Mouse (Mus musculus) heart, embryonic 16.5 days (tissue): ENCODE results near the gene Htt. TPM values are rescaled to one million over a fixed set of nuclear protein-coding genes. Genes with fewer than 3 reads are reported as not detected.

Source experiments
- ATAC-seq: fragments of 200-750 bp; cut with Nextera tagmentation; replicated peaks from 2 replicates; pipeline ENCODE4 v1.8.0; 2017; ENCODE audit warnings: moderate number of reproducible peaks; ENCODE audit not compliant: insufficient read depth, low FRiP score; ENCODE audit errors: extremely low read depth
- H3K27ac ChIP-seq: fragments of 300-500 bp; sonication (generic); 2 replicates; pipeline ENCODE4 v1.5.1; 2014; ENCODE audit warnings: mild to moderate bottlenecking, low read length, control low read depth, moderate library complexity
- H3K27me3 ChIP-seq: fragments of 300-500 bp; sonication (generic); 2 replicates; pipeline ENCODE4 v1.6.1; 2014; ENCODE audit warnings: low read length, mixed read lengths; ENCODE audit not compliant: control insufficient read depth, insufficient read depth
- H3K36me3 ChIP-seq: fragments of 300-500 bp; sonication (generic); 2 replicates; pipeline ENCODE4 v1.6.1; 2014; ENCODE audit not compliant: control insufficient read depth, insufficient read depth
- H3K4me1 ChIP-seq: fragments of 300-500 bp; sonication (generic); 2 replicates; pipeline ENCODE4 v1.6.1; 2014; ENCODE audit warnings: low read length, mixed read lengths; ENCODE audit not compliant: control insufficient read depth, insufficient read depth
- H3K4me2 ChIP-seq: fragments of 300-500 bp; sonication (generic); 2 replicates; pipeline ENCODE4 v1.6.1; 2014; ENCODE audit warnings: low read depth, mild to moderate bottlenecking, control low read depth, low read length
- H3K4me3 ChIP-seq: fragments of 300-500 bp; sonication (generic); 2 replicates; pipeline ENCODE4 v1.5.1; 2014; ENCODE audit warnings: mild to moderate bottlenecking, control low read depth, low read length
- H3K9ac ChIP-seq: fragments of 300-500 bp; sonication (generic); 2 replicates; pipeline ENCODE4 v1.6.1; 2014; ENCODE audit warnings: low read length, control low read depth
- H3K9me3 ChIP-seq: fragments of 300-500 bp; sonication (generic); replicated peaks from 2 replicates; pipeline ENCODE4 v1.6.1; 2016; ENCODE audit warnings: low read length; ENCODE audit not compliant: control insufficient read depth
- WGBS: fragments of 180-500 bp; shearing (Covaris S2); extraction: QIAGEN DNeasy Blood & Tissue Kit; methylation state at CpG from one replicate; pipeline ENCODE4 v1.1.7; 2014; 5-methylcytosine and 5-hydroxymethylcytosine counted together
- microRNA counts: library from miRNA; unstranded; fragments of <30 nt; microRNA quantifications from one replicate; lab custom pipeline; 2016
- microRNA-seq: library from miRNA; unstranded; fragments of <30 nt; microRNA quantifications from one replicate; pipeline ENCODE4, GENCODE M21; 2017
- polyA plus RNA-seq: library from polyadenylated mRNA; unstranded; fragments of >200 nt; fragmentation: Nextera tagmentation; extraction: Ambion mirVana; gene quantifications from 2 replicates; pipeline ENCODE4 v1.2.1, GENCODE M21; 2015

The Htt gene
- polyA plus RNA-seq, 1 experiment from 2014 or later: 7.8 TPM

DNA sequence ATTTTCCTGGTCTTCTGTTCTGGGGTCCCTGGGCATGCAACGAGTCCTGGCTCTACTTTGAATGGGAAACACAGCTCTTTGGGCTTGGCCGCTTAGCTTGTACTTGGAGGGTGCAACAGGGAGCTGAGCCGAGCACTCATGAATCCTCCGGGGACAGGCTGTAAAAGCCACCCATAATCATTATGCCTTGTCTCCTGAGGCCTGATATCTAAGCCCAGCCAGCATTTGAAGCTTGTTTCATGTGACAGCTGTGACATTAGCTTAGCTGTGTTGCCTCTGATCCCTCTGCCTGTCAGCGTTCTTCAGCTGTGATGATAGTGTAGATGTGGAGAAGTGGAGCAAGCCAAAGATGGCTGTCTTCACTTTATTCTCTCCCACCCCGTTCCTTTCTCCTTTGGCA is 193.0 kb downstream of the Htt start:
- Histone ChIP-seq H3K27ac (peak overlapping the region; percentile 68), H3K4me3 (no peak overlapping the region), H3K4me2 (no peak overlapping the region; the same call in 1 of the 2 replicates), H3K9me3 (peaks cover 4% of the 10 kb centered on the region; the same call in 1 of the 2 replicates), H3K27me3 (no peaks in the 10 kb centered on the region), H3K36me3 (peaks cover 5% of the 10 kb centered on the region; the same call in 1 of the 2 replicates), H3K9ac (no peak overlapping the region), H3K4me1 (peaks cover 53% of the 10 kb centered on the region)
- ATAC-seq: peak; percentile 32; the same call in 1 of the 2 replicates
- 38% methylated on average over 6 of the region's 6 CpGs for WGBS

DNA sequence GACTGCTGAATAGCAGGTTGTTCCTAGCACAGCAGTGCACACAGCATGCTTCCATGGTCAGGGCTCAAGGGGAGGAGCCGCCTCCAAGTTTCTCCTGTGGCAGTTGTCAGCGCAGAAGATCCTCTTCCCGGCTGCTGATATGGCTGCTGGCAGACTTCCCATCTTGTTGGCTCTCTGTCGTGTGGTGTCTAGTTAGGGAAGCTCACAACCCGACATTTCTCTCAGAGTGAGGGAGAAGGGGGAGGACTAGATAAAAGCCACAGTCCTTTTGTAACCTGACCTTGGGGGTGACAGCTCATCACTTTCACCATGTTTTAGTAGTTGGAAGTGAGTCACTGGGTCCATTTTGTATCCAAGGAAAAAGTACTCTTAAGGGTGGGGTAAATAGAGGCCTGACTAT is 194.1 kb downstream of the Htt start:
- ATAC-seq: peak; percentile 49
- H3K9ac ChIP-seq: no peak overlapping the region
- H3K36me3 ChIP-seq: peaks cover 5% of the 10 kb centered on the region; the same call in 1 of the 2 replicates
- peaks cover 4% of the 10 kb centered on the region; the same call in 1 of the 2 replicates for H3K9me3 ChIP-seq
- peak overlapping the region; percentile 9; the same call in 1 of the 2 replicates for H3K4me2 ChIP-seq
- peaks cover 52% of the 10 kb centered on the region for H3K4me1 ChIP-seq
- WGBS: 13% methylated on average over 5 of the region's 5 CpGs
- peak overlapping the region; percentile 69 for H3K27ac ChIP-seq
- no peak overlapping the region for H3K4me3 ChIP-seq
- H3K27me3 ChIP-seq: no peaks in the 10 kb centered on the region

DNA sequence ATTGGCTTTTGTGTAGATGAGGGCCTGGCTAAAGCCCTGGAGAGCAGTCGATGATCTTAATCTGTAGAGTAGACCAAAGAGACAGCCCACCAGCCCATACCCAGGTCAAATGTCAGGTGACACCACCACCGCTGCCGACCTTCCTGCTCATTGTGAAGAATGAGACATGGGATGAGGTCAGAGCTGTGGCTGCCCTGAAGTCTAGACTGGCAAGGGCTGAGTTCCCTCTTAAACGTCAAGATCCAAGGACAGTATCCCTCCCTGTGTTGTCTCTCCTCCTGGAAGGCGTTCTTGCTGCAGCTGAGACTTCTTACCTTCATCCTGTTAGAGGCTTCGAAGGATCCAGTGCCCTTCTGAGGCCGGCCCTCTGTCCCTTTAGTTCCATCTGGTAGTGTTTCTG is 194.6 kb downstream of the Htt start:
- Histone ChIP-seq H3K9me3 (peaks cover 4% of the 10 kb centered on the region; the same call in 1 of the 2 replicates), H3K27me3 (no peaks in the 10 kb centered on the region), H3K27ac (peak overlapping the region; percentile 69), H3K36me3 (peaks cover 5% of the 10 kb centered on the region; the same call in 1 of the 2 replicates), H3K4me2 (no peak overlapping the region), H3K4me1 (peaks cover 48% of the 10 kb centered on the region), H3K9ac (no peak overlapping the region), H3K4me3 (no peak overlapping the region)
- ATAC-seq: no peak
- WGBS: 57% methylated on average over 7 of the region's 7 CpGs

DNA sequence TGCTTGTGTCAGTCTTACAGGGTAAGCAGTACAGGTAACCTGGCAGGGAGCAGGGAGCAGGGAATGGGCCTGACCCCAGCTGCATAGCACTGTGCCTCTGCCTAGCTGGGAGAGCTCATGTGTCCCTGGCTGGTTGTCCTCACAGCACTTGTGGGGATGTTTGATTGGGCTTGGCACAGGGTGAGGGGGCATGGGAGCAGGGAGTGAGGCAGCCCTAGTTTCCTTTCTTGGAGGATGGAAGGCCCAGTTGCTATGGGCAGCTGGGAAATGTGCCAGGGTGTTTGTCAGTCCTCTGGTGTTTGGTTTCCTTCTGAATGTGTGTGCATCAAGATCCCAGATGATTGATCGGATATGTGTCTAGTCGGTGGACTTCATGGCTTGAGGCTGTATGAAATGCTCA is 195.5 kb downstream of the Htt start:
- peak; percentile 72 for ATAC-seq
- 58% methylated on average over 2 of the region's 2 CpGs for WGBS
- Histone ChIP-seq H3K27ac (peak overlapping the region; percentile 67), H3K9ac (no peak overlapping the region), H3K4me3 (no peak overlapping the region), H3K36me3 (peaks cover 5% of the 10 kb centered on the region; the same call in 1 of the 2 replicates), H3K9me3 (peaks cover 4% of the 10 kb centered on the region; the same call in 1 of the 2 replicates), H3K4me2 (no peak overlapping the region), H3K27me3 (no peaks in the 10 kb centered on the region), H3K4me1 (peaks cover 48% of the 10 kb centered on the region)

DNA sequence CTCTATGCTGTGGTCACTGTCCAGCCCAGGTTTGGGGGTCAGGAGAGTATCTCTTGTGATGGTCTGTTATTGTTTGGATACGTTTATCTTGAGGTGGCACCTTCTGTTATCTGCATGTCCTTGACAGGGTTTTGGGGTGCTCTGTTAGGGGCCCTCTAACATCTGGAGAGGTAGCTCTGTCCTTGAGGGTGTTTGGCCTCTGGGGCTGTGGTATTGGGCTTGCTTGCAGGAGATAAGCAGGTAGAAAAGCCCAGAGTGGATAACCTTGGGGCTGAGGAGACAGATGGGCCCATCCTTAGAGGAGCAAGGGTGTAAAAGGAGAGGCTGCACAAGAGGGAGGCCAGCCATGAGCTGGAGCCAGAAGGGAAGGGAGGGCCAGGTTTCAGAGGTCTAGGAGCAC is 198.5 kb downstream of the Htt start:
- Histone ChIP-seq H3K36me3 (peaks cover 3% of the 10 kb centered on the region; the same call in 1 of the 2 replicates), H3K9me3 (no peaks in the 10 kb centered on the region), H3K4me2 (no peak overlapping the region), H3K9ac (no peak overlapping the region), H3K4me1 (peaks cover 32% of the 10 kb centered on the region), H3K4me3 (no peak overlapping the region), H3K27ac (no peak overlapping the region), H3K27me3 (no peaks in the 10 kb centered on the region)
- 55% methylated on average over 1 of the region's 1 CpGs for WGBS
- ATAC-seq: no peak

MicroRNAs within 50 kb of the gene (microRNA counts, 519-probe panel; counts per million panel counts)
- microRNA mmu-miR-467g (lab: Ali Mortazavi, UCI): 2,293 counts per million, percentile 45 among the panel's probes with 10 or more counts

Small RNA genes lying within 50 kb of the gene (microRNA-seq; reads per million reads assigned to microRNA genes)
- not detected for gene Mir467g

Other genes with a start within 250 kb of the Htt start
- gene Tnip2, start 247.7 kb upstream of the Htt start, polyA plus RNA-seq: 18.2 and 19.5 TPM in 2 replicates
- gene Sh3bp2, start 235.9 kb upstream of the Htt start, polyA plus RNA-seq: 3.9 and 4.6 TPM in 2 replicates
- gene Add1, start 188.1 kb upstream of the Htt start, polyA plus RNA-seq: 158 and 160 TPM in 2 replicates
- gene Mfsd10, start 124.5 kb upstream of the Htt start, polyA plus RNA-seq: 89.3 and 99.8 TPM in 2 replicates
- 14.2 and 17.6 TPM in 2 replicates for gene Nop14, start 101.6 kb upstream of the Htt start, polyA plus RNA-seq
- gene Grk4, start 101.4 kb upstream of the Htt start, polyA plus RNA-seq: 2.2 and 2.5 TPM in 2 replicates
- 0.30 and 0.69 TPM in 2 replicates for gene Msantd1, start 146.3 kb downstream of the Htt start, polyA plus RNA-seq
- 30.0 and 34.2 TPM in 2 replicates for gene Rgs12, start 187.7 kb downstream of the Htt start, polyA plus RNA-seq